Mouse (Mus musculus) liver, adult (tissue): ENCODE data around the gene Svs4.
"Not testable (repeated sequence)": the region's sequence is repeated elsewhere in the genome, so short reads cannot be mapped to it uniquely, and the experiment has no call there.

Source experiments
- GATA4 ChIP-seq: IDR thresholded peaks from 2 replicates; pipeline ENCODE4 v1.6.1; 2014; ENCODE audit warnings: mild to moderate bottlenecking, low read length; ENCODE audit not compliant: insufficient replicate concordance

Gene Svs4

GRCm38 (mm10) chr2:164278359-164278758, at the start of gene Svs4:
TSS of gene Svs4 (minus strand) at chr2:164278459.
- TF ChIP-seq GATA4: no peak

DNA sequence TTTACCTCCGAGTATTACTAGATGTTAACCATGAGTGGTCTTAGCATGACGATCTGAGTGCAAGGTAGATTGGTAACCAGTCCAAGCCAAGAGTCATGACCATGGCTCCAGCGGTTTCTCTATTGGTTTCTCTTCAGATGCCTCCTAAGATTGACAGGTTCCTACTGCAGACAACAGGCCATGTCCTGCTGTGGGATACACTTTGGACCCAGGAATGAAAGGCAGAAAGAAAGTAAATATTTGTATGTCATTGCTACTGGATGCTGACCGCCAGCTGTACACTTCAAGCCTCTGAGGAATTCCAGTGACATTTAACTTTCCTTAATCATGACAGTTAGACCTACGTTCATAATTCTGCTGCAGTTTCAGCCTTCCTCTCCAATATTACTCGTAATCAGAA, 42.7 kb upstream of the Svs4 start:
- no peak for TF ChIP-seq GATA4

DNA sequence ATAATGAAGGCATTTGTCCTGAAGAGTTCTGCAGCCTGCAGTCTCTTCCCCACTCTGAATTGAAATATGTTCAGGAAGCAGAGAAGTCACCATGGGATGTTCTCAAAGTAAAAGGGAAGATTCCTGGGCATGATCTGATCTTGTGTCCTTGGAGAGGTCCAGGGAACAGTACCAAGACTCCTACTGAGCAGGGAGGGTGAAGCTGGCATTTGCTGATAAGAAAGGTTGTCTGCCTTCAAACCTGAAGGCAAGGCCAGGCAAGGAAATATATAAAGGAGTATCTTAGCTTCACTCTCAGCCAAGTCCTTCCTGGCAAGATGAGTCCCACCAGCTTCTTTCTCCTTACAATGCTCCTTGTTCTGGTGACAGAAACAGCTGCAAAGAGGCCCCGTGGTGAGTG, 38.2 kb upstream of the Svs4 start, which contains the start of gene Svs6:
Gene Svs6 (plus strand): TSS at position 301 of the 400 bp plus-strand sequence.
- not testable (repeated sequence) for TF ChIP-seq GATA4

GRCm38 (mm10) chr2:164312599-164312998, 34.3 kb upstream of the Svs4 start:
- no peak for TF ChIP-seq GATA4

DNA sequence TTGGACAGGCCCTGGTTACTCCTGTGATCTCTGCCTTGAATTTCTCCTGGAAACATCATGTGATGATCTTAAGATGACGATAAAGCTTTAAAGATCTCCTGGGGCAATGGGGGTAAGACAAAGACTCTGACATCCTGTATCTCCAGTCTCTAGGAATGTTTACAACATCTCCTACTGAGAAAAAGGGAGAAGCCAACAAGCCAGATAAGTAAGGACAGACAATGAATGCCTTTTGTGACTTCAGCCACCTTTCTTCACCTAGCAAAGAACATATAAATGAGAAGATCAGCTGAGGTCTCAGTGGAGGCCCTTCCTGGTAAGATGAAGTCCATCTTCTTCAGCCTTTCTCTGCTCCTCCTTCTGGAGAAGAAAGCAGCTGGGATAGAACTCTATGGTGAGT, 10.7 kb upstream of the Svs4 start, which contains the start of gene Svs3a:
Gene Svs3a (plus strand): TSS at position 301 of the 400 bp plus-strand sequence.
- TF ChIP-seq GATA4: not testable (repeated sequence)

GRCm38 (mm10) chr2:164256540-164256939, 21.7 kb downstream of the Svs4 start, which contains the start of gene Svs3b:
TSS of gene Svs3b (minus strand) at chr2:164256640.
- not testable (repeated sequence) for TF ChIP-seq GATA4

DNA sequence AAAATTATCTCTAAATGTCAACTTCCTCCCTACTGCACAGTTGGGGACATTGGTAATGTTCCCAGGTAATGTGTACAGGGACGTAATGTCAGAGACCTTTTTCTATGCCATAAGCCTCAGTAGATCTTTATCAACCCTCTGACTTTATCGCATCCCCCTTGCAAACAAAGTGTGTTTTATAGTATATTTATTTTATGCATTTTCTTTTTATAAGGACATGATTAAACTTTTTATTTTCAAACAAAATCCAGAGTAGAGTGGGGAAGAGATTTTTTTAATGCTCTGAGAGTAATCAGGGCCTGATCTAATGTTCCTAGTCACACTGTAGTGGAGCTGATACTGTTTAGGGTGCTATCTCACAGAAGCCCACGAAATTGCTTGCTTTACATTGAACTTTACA, 39.9 kb downstream of the Svs4 start, which contains the start of gene Svs2:
Gene Svs2 (minus strand): TSS at position 101 of the 400 bp plus-strand sequence.
- no peak for TF ChIP-seq GATA4

- TF ChIP-seq GATA4: no peak
Observed at GRCm38 (mm10) chr2:164232671-164233070, 45.6 kb downstream of the Svs4 start.

DNA sequence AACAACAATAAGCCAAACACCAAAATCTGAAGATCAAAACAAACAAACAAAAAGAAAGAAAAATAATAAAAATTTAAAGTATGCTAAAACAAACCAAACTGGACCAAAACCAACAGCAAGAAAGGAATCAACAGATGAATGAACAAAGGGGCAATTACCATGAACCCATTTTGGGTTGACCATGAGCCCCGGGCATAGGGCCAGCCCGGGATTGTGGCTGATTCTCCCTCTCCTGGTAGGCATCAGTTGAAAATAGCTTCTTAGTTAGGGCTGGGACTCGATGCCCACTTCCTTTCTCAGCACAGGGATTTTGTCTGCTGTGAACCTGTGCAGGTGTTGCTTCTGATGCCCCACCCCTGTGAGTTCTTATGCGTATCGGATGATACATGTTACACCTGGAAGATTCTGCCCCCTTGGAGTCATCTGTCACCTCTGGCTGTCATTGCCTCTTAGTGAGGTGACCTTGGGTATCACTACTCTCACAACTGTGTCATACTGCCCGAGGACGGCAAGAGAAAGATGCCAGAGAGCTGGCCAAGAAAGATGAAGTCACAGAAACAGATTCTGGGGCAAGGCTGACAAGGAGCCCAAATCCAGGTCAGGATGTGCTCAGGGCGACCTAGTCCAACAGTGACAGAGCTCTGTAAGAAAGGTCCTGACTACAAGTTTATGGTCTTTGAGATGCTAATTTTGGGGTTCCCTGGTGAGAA, 49.7 kb downstream of the Svs4 start:
- TF ChIP-seq GATA4: no peak
